Mouse (Mus musculus): ENCODE measurements around the gene Strn. TPM values are rescaled to one million over a fixed set of nuclear protein-coding genes. Genes with fewer than 3 reads are reported as not detected.
"Not testable (repeated sequence)": the region's sequence is repeated elsewhere in the genome, so short reads cannot be mapped to it uniquely, and the experiment has no call there.

The Strn gene
- polyA plus RNA-seq, 1 experiment from 2014 or later: 5.7 TPM

DNA sequence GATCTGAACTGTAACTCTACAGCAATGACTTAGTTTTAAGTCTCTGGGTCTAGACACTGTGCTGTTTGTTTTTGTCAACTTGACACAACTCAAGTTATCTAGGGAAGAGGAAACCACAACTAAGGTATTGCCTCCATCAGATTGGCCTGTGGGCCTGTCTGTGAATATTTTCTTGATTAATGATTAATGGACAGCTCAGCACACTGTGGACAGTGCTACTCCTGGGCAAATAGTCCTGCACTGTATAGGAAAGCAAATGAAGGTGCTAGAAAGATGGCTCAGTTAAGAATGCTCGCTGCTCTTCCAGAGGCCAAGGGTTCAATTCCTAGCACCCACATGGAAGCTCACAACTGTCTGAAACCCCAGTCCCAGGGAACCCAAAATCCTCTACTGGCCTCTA, 38.0 kb downstream of the Strn start:
- WGBS: 100% methylated on average over 1 of the region's 1 CpGs
- Histone ChIP-seq H3K27ac (replicated peaks) (no peak overlapping the region), H3K4me3 (no peak overlapping the region), H3K9ac (no peak overlapping the region), H3K4me2 (no peak overlapping the region), H3K4me1 (replicated peaks) (no peaks in the 10 kb centered on the region), H3K36me3 (0 out of 2 replicates have a peak, but pooled peaks cover 3% of the 10 kb centered on the region), H3K27me3 (no peaks in the 10 kb centered on the region), H3K9me3 (no peaks in the 10 kb centered on the region)
- ATAC-seq (ENCODE audit: low FRiP score, low read depth): no peak

DNA sequence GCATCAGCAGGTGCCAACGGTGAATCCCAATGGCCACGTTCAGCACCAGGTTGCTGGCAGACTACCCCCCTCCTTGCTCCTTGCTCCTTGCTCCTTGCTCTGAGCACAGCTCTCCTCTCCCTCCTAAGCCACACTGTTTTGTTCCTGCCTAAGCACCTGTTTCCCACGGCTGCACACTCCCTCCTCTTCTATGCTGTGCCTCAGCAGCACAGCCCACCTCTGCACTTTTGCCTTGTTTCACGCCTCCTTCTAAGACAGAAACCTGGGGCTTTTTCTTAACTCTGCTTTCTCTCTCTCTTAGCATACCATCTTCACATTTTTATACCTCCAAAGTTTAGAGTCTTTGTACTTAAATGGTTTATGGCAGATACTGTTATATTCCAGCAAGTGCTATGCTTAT, 39.5 kb downstream of the Strn start:
- ATAC-seq (ENCODE audit: low FRiP score, low read depth): no peak
- H3K4me3 ChIP-seq: no peak overlapping the region
- no peak overlapping the region for H3K4me2 ChIP-seq
- H3K27me3 ChIP-seq: no peaks in the 10 kb centered on the region
- 83% methylated on average over 4 of the region's 4 CpGs for whole genome bisulfite sequencing
- no peaks in the 10 kb centered on the region for H3K4me1 ChIP-seq (replicated peaks)
- H3K9ac ChIP-seq: no peak overlapping the region
- H3K27ac ChIP-seq (replicated peaks): no peak overlapping the region
- 0 out of 2 replicates have a peak, but pooled peaks cover 3% of the 10 kb centered on the region for H3K36me3 ChIP-seq
- no peaks in the 10 kb centered on the region for H3K9me3 ChIP-seq

DNA sequence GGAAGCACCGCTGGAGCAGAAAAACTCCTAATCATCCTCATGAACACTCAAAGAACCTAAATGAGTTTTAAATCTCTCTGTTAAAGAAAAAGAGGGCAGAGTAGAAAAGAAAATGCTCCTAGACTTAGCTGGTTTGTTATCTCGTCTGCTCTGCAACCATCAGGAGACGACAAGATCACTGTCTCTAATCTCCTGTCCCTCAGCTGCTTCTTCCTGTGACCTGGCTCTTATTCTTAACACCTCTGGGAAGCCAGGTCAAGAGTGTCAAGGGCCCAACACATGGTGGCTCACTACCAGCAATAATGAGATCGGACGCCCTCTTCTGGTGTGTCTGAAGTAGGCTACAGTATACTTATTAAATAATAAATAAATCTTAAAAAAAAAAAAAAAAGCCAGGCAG, 40.1 kb downstream of the Strn start:
- Histone ChIP-seq H3K4me2 (no peak overlapping the region), H3K9me3 (no peaks in the 10 kb centered on the region), H3K4me3 (no peak overlapping the region), H3K9ac (no peak overlapping the region), H3K4me1 (replicated peaks) (no peaks in the 10 kb centered on the region), H3K36me3 (0 out of 2 replicates have a peak, but pooled peaks cover 3% of the 10 kb centered on the region), H3K27me3 (no peaks in the 10 kb centered on the region), H3K27ac (replicated peaks) (no peak overlapping the region)
- no peak for ATAC-seq (ENCODE audit: low FRiP score, low read depth)
- WGBS: 86% methylated on average over 5 of the region's 5 CpGs

DNA sequence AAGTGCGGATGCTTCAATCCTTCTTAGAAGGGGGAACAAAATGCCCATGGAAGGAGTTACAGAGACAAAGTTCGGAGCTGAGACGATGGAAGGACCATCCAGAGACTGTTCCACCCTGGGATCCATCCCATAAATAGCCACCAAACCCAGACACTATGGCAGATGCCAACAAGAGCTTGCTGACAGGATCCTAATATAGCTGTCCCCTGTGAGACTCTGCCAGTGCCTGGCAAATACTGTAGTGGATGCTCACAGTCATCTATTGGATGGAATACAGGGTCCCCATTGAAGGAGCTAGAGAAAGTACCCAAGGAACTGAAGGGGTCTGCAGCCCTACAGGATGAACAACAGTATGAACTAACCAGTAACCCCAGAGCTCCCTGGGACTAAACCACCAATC, 47.8 kb downstream of the Strn start:
- H3K9ac ChIP-seq; ATAC-seq (ENCODE audit: low FRiP score, low read depth); H3K9me3 ChIP-seq; H3K4me2 ChIP-seq; H3K4me3 ChIP-seq; H3K27ac ChIP-seq (replicated peaks); H3K27me3 ChIP-seq; H3K4me1 ChIP-seq (replicated peaks): not testable (repeated sequence)
- 96% methylated on average over 3 of the region's 3 CpGs for WGBS
- peaks cover 23% of the 10 kb centered on the region for H3K36me3 ChIP-seq

DNA sequence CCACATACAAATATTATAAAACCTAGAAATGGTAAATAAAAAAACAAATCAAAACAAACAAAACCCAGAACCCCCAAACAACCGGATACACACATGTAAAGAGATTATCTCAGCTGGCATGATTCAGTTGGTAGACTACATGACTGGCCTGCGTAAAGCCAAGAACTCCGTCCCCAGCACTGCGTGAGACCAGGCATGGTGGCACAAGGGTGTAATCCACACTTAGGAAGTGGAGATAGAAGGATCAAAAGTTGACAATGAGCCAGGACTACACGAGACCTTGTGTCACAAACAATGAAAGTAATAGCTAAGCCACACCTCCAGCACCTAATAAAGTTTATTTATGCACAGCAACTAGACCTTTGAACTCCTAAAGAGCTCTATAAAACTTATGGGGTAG, 49.0 kb downstream of the Strn start:
- H3K4me2 ChIP-seq: no peak overlapping the region
- no peak for ATAC-seq (ENCODE audit: low FRiP score, low read depth)
- H3K4me3 ChIP-seq: no peak overlapping the region
- H3K36me3 ChIP-seq: peaks cover 23% of the 10 kb centered on the region
- 90% methylated on average over 5 of the region's 5 CpGs for WGBS
- no peaks in the 10 kb centered on the region for H3K4me1 ChIP-seq (replicated peaks)
- H3K9ac ChIP-seq: no peak overlapping the region
- no peak overlapping the region for H3K27ac ChIP-seq (replicated peaks)
- no peaks in the 10 kb centered on the region for H3K27me3 ChIP-seq
- H3K9me3 ChIP-seq: no peaks in the 10 kb centered on the region

DNA sequence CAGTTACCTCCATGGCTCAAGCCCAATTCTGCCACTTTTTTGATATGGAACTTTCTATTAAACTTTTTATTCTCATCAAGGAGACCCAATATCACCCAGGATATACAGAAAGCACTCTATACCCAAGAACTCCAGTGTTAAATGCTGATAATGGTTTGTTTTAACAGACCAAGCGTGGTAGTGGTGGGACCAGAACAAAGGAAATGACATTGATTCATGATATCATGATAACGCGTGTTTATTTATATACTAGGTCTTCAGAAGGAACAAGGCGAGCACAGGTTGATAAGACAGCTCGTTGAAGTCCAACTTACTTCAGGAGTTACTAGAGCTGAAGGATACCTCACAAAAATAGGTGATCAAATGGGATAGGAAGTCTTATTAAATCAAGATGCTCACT, 52.0 kb downstream of the Strn start:
- no peak overlapping the region for H3K4me2 ChIP-seq
- H3K36me3 ChIP-seq: peaks cover 6% of the 10 kb centered on the region
- H3K4me3 ChIP-seq: no peak overlapping the region
- no peaks in the 10 kb centered on the region for H3K9me3 ChIP-seq
- H3K4me1 ChIP-seq (replicated peaks): no peaks in the 10 kb centered on the region
- H3K9ac ChIP-seq: no peak overlapping the region
- 82% methylated on average over 5 of the region's 5 CpGs for WGBS
- H3K27ac ChIP-seq (replicated peaks): no peak overlapping the region
- H3K27me3 ChIP-seq: no peaks in the 10 kb centered on the region
- no peak for ATAC-seq (ENCODE audit: low FRiP score, low read depth)

DNA sequence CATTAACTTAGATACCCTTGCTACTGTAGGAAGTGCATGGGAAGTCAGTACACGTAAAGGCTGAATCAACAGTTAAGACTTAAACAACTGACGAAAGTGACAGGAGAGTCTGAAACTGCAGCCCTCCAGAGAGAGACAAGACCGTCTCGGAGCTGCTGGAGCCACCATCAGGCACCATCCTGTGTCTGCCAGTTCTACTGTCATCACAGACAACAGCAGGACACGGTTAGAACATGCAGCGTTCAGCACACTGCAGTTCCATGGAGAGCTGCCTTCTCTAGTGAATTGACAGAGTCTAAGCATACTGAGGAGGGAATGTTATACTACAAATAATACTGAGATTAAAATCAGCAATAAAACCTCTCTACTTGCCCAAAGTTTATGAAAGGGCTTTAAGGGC, 54.6 kb downstream of the Strn start:
- Histone ChIP-seq H3K27ac (replicated peaks) (no peak overlapping the region), H3K4me2 (no peak overlapping the region), H3K9me3 (no peaks in the 10 kb centered on the region), H3K4me3 (no peak overlapping the region), H3K36me3 (peaks cover 5% of the 10 kb centered on the region; the same call in 1 of the 2 replicates), H3K27me3 (no peaks in the 10 kb centered on the region), H3K9ac (no peak overlapping the region), H3K4me1 (replicated peaks) (no peaks in the 10 kb centered on the region)
- WGBS: 74% methylated on average over 6 of the region's 6 CpGs
- ATAC-seq (ENCODE audit: low FRiP score, low read depth): no peak

DNA sequence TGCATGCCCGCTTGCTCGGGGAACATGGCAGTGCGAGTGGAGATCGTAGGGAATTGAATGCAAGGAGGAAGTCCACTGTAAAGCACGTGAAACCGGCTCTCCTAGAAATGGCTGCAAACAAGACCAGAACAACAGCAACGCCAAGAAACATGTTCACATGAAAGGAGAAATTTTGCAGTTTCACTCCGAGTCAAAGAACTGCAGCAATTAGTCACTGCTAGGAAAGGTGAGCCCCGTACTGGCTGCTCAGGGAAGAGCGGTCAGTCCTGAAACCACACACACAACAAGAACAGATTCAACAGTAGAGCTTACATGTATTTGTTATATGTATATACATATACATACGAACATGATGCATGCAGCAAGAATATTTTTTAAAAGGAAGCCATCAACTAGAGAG, 57.5 kb downstream of the Strn start:
- Histone ChIP-seq H3K9me3 (no peaks in the 10 kb centered on the region), H3K4me1 (replicated peaks) (no peaks in the 10 kb centered on the region), H3K27ac (replicated peaks) (no peak overlapping the region), H3K27me3 (no peaks in the 10 kb centered on the region), H3K4me2 (no peak overlapping the region), H3K9ac (no peak overlapping the region), H3K36me3 (no peaks in the 10 kb centered on the region), H3K4me3 (no peak overlapping the region)
- ATAC-seq (ENCODE audit: low FRiP score, low read depth): no peak
- WGBS: 91% methylated on average over 11 of the region's 11 CpGs

DNA sequence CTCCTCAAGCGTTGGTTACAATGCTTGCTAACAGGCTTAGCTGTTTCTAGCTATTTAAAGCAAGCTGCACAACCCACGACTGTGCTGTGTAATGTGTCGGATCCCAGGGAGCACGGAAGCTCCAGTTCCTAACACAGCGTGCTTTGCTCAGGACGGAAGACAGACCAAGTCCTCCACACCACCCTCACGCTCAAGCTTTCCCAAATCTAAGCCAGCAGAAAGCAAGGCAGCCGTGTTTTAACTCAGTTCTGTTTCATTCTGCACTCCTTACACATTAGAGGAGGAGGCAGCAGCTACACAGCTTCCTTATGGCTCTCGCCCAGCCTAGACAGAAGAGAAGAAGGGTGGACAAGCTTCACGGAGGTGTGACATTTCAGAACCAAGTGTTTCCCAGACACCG, 60.2 kb downstream of the Strn start:
- WGBS: 90% methylated on average over 11 of the region's 11 CpGs
- H3K36me3 ChIP-seq: peaks cover 13% of the 10 kb centered on the region; the same call in 1 of the 2 replicates
- H3K4me1 ChIP-seq (replicated peaks): no peaks in the 10 kb centered on the region
- H3K4me2 ChIP-seq: no peak overlapping the region
- H3K4me3 ChIP-seq: no peak overlapping the region
- H3K27me3 ChIP-seq: no peaks in the 10 kb centered on the region
- ATAC-seq (ENCODE audit: low FRiP score, low read depth): no peak
- no peaks in the 10 kb centered on the region for H3K9me3 ChIP-seq
- no peak overlapping the region for H3K27ac ChIP-seq (replicated peaks)
- H3K9ac ChIP-seq: no peak overlapping the region

DNA sequence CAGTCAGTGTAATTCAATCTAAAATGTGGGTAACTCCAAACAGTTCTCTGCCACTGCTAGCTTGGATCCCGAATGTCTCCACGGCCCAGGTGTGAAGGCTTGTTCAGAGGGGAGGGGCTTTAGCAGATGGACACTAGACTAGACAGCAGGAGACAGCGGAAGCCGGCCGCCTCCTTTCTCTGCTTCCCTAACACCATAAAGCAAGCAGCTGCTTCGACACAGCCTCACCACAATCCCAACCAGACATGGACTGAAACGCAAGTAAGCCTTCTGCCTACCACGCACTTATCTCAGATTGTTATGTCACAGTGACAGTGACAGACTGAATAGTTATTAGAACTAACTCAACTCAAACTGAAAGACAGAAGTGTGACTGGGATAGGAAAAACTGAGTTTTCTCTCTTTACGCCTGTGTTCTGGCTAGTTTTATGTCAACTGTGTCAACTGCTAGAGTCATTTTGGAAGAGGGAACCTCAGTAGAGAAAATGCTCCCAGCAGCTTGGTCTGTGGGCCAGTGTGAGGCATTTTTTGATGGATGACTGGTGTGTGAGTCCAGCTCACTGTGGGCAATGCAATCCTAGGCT, 71.9 kb downstream of the Strn start:
- H3K36me3 ChIP-seq: peaks cover 48% of the 10 kb centered on the region
- ATAC-seq (ENCODE audit: low FRiP score, low read depth): no peak
- WGBS: 87% methylated on average over 9 of the region's 9 CpGs

DNA sequence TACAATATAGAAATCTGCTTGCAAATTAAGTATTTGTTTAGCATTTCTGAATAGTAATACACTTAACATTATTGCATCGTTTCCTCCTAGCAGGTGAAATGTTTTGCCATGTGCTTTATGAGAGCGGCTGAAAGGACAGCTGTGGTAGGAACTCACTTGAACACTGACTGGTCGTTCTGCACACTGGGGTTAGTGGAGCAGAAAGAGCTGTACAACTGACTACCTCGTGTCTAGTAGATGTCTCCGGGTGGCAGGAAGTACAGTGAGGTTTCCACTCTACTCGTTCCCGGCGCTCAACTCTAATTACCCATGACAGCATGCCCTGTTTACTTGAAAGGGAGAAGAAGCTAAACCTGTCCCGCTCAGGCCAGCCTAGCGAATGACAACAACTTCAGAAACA, 82.2 kb downstream of the Strn start:
- no peaks in the 10 kb centered on the region for H3K4me1 ChIP-seq (replicated peaks)
- H3K27me3 ChIP-seq: no peaks in the 10 kb centered on the region
- H3K27ac ChIP-seq (replicated peaks): no peak overlapping the region
- no peak overlapping the region for H3K9ac ChIP-seq
- H3K4me3 ChIP-seq: no peak overlapping the region
- H3K4me2 ChIP-seq: no peak overlapping the region
- ATAC-seq (ENCODE audit: low FRiP score, low read depth): no peak
- H3K9me3 ChIP-seq: no peaks in the 10 kb centered on the region
- H3K36me3 ChIP-seq: peaks cover 59% of the 10 kb centered on the region
- 83% methylated on average over 10 of the region's 10 CpGs for WGBS

More for the DNA sequence above, 71.9 kb downstream of the Strn start:
- Histone ChIP-seq H3K9ac (no peak overlapping the region), H3K27me3 (no peaks in the 10 kb centered on the region), H3K27ac (replicated peaks) (no peak overlapping the region), H3K4me3 (no peak overlapping the region), H3K4me1 (replicated peaks) (no peaks in the 10 kb centered on the region), H3K4me2 (no peak overlapping the region), H3K9me3 (no peaks in the 10 kb centered on the region)

DNA sequence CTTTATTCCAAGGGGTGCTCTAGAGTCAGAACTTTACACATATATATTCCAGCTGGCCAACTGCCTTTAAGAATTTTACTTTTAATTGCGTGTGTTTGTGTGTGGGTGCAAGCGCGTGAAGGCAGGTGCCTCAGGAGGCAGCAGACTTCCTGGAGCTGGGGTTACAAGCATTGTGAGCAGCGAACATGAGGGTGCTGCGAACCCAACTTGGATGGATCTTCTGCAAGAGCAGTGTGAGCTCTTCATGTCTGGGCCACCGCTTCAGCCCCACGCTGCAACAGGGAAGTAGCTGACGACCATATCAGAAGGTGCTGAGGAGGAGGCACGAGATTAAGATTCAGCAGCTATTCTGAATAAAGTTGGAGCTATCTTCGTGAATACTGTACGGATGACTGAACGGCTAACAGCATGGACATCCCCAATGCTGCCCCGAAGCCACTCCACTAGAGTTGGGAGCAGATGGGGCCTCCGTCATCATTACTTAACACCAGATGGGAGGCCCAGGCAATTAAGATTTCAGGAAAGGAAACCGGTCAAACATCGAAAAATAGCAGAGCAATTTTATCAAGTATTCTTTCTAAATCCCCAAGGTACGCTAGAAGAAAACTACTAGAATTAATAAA, 93.0 kb downstream of the Strn start:
- WGBS: 67% methylated on average over 17 of the region's 17 CpGs
- Histone ChIP-seq H3K4me3 (no peak overlapping the region), H3K36me3 (peaks cover 13% of the 10 kb centered on the region; the same call in 1 of the 2 replicates), H3K27me3 (no peaks in the 10 kb centered on the region), H3K27ac (replicated peaks) (no peak overlapping the region), H3K4me1 (replicated peaks) (no peaks in the 10 kb centered on the region), H3K9ac (no peak overlapping the region), H3K4me2 (no peak overlapping the region), H3K9me3 (no peaks in the 10 kb centered on the region)
- ATAC-seq (ENCODE audit: low FRiP score, low read depth): no peak; the same call in 1 of the 2 replicates

DNA sequence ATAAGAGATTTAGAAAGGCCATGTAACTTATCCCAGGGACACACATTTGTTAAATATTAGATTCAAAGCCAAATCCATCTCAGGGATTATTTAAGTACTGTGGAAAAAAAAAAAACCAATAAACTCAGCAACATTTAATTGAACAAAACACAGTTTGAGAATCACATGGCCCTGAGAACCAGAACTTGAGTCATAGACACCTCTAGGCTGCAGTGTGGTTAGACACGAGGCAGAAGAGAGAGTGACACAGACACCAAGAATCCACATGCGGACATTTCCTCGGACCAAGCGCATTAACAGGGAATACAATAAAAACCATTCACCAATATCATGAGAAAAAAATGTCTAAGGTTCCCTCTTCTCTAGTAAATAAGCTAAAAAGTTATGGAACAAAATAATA, 94.7 kb downstream of the Strn start:
- WGBS: 93% methylated on average over 4 of the region's 4 CpGs
- Histone ChIP-seq H3K4me1 (replicated peaks) (no peaks in the 10 kb centered on the region), H3K9ac (no peak overlapping the region), H3K4me2 (no peak overlapping the region), H3K27ac (replicated peaks) (no peak overlapping the region), H3K9me3 (no peaks in the 10 kb centered on the region), H3K36me3 (0 out of 2 replicates have a peak, but pooled peaks cover 3% of the 10 kb centered on the region), H3K27me3 (no peaks in the 10 kb centered on the region), H3K4me3 (no peak overlapping the region)
- ATAC-seq (ENCODE audit: low FRiP score, low read depth): no peak

Data from hindbrain, embryonic 15.5 days (tissue).